8 mouse cellular contexts compared by ENCODE assay signal in genomic region chr11:70410297-70410643, GRCm38 (mm10). TPM values are rescaled to one million over a fixed set of nuclear protein-coding genes. Genes with fewer than 3 reads are reported as not detected.
DNase-seq lines count a peak whose midpoint lies in the region; ATAC-seq lines count a peak whose summit lies in the region.

No protein-coding gene starts in this region.

- H3K9ac ChIP-seq in neural tube, embryonic 11.5 days (ENCODE audit: low read length): peak overlapping the region; percentile 95; the same call in 1 of the 2 replicates
- peak overlapping the region; percentile 97; the same call in 1 of the 2 replicates for H3K9ac ChIP-seq in limb, embryonic 15.5 days
- no peak overlapping the region for H3K9ac ChIP-seq in stomach, embryonic 14.5 days (replicated peaks; ENCODE audit: low read depth, low read length)

- 0 out of 2 replicates have a peak overlapping the region, but pooled peaks have one; percentile 29 for H3K27ac ChIP-seq in neural tube, embryonic 11.5 days (ENCODE audit: low read depth, low read length)
- H3K27ac ChIP-seq in forebrain, embryonic 10.5 days: peak overlapping the region; percentile 96
- peak overlapping the region; percentile 82 for H3K27ac ChIP-seq in limb, embryonic 15.5 days
- H3K27ac ChIP-seq in stomach, embryonic 14.5 days (ENCODE audit: low read length): peak overlapping the region; percentile 33; the same call in 1 of the 2 replicates

- intact Hi-C loops in left cerebral cortex, postnatal 10 days (cut with DNase I): loop anchor here (10.0 kb wide), 1 partner anchor 345 kb away; no protein-coding TSS in a partner anchor

- peak overlapping the region; percentile 76 for H3K4me2 ChIP-seq in neural tube, embryonic 11.5 days (ENCODE audit: low read depth)
- peak overlapping the region; percentile 79 for H3K4me2 ChIP-seq in limb, embryonic 15.5 days
- peak overlapping the region; percentile 93 for H3K4me2 ChIP-seq in stomach, embryonic 14.5 days (replicated peaks; ENCODE audit: low read depth, low read length)

- 61% methylated on average over 6 of the region's 6 CpGs for WGBS in neural tube, embryonic 11.5 days
- 64% methylated on average over 6 of the region's 6 CpGs for WGBS in forebrain, embryonic 10.5 days
- 62% methylated on average over 6 of the region's 6 CpGs for WGBS in limb, embryonic 15.5 days
- 63% methylated on average over 6 of the region's 6 CpGs for WGBS in stomach, embryonic 14.5 days

- H3K36me3 ChIP-seq in neural tube, embryonic 11.5 days (ENCODE audit: control insufficient read depth, insufficient read depth, low read length): no peaks in the 10 kb centered on the region; the same call in 1 of the 2 replicates
- H3K36me3 ChIP-seq in forebrain, embryonic 10.5 days (replicated peaks): peaks cover 23% of the 10 kb centered on the region
- H3K36me3 ChIP-seq in limb, embryonic 15.5 days: peaks cover 9% of the 10 kb centered on the region
- H3K36me3 ChIP-seq in stomach, embryonic 14.5 days (ENCODE audit: control insufficient read depth, insufficient read depth, low read length): peaks cover 5% of the 10 kb centered on the region; the same call in 1 of the 2 replicates

- H3K4me1 ChIP-seq in neural tube, embryonic 11.5 days (ENCODE audit: control insufficient read depth, insufficient read depth, low read length): peaks cover 7% of the 10 kb centered on the region; the same call in 1 of the 2 replicates
- peaks cover 30% of the 10 kb centered on the region for H3K4me1 ChIP-seq in forebrain, embryonic 10.5 days
- H3K4me1 ChIP-seq in limb, embryonic 15.5 days: peaks cover 21% of the 10 kb centered on the region
- peaks cover 10% of the 10 kb centered on the region for H3K4me1 ChIP-seq in stomach, embryonic 14.5 days (ENCODE audit: control insufficient read depth, insufficient read depth, low read length)

- peak; percentile 65 for ATAC-seq in neural tube, embryonic 11.5 days (ENCODE audit: insufficient read depth, low FRiP score, low TSS enrichment)
- no peak for ATAC-seq in limb, embryonic 15.5 days (ENCODE audit: insufficient number of reproducible peaks, low FRiP score, low TSS enrichment, low read depth)
- no peak for ATAC-seq in stomach, embryonic 14.5 days (ENCODE audit: insufficient number of reproducible peaks, insufficient read depth, low FRiP score, low read depth)

- H3K27me3 ChIP-seq in neural tube, embryonic 11.5 days (ENCODE audit: control insufficient read depth, insufficient read depth, low read length): no peaks in the 10 kb centered on the region
- no peaks in the 10 kb centered on the region for H3K27me3 ChIP-seq in forebrain, embryonic 10.5 days (ENCODE audit: poor library complexity, severe bottlenecking)
- peaks cover 3% of the 10 kb centered on the region; the same call in 1 of the 2 replicates for H3K27me3 ChIP-seq in limb, embryonic 15.5 days
- H3K27me3 ChIP-seq in stomach, embryonic 14.5 days (ENCODE audit: control insufficient read depth, insufficient read depth, low read length): no peaks in the 10 kb centered on the region

- H3K9me3 ChIP-seq in neural tube, embryonic 11.5 days (ENCODE audit: control insufficient read depth, low read length): no peaks in the 10 kb centered on the region
- H3K9me3 ChIP-seq in forebrain, embryonic 10.5 days: no peaks in the 10 kb centered on the region
- no peaks in the 10 kb centered on the region for H3K9me3 ChIP-seq in limb, embryonic 15.5 days
- H3K9me3 ChIP-seq in stomach, embryonic 14.5 days (ENCODE audit: control insufficient read depth, low read depth, low read length): no peaks in the 10 kb centered on the region

- H3K4me3 ChIP-seq in neural tube, embryonic 11.5 days (ENCODE audit: low read depth, low read length): peak overlapping the region; percentile 100
- H3K4me3 ChIP-seq in forebrain, embryonic 10.5 days: peak overlapping the region; percentile 100
- H3K4me3 ChIP-seq in limb, embryonic 15.5 days: peak overlapping the region; percentile 98
- peak overlapping the region; percentile 97 for H3K4me3 ChIP-seq in stomach, embryonic 14.5 days (ENCODE audit: low read depth, low read length)

- no peak for DNase-seq in neural tube, embryonic 11.5 days (ENCODE audit: low spot score)
- no peak for DNase-seq in neural tube, embryonic 10.5 days (ENCODE audit: extremely low spot score, low spot score)
- no peak for DNase-seq in forebrain, embryonic 10.5 days (ENCODE audit: extremely low spot score, low spot score)
- no peak for DNase-seq in left cerebral cortex, postnatal 10 days (ENCODE audit: extremely low spot score in 1 of 2, low spot score in 2 of 2)
- no peak for DNase-seq in urinary bladder, adult 2 months (ENCODE audit: low spot score)
- no peak for DNase-seq in kidney, adult 18-20 months

RNA-seq across cellular contexts. Expression of gene Pelp1, which starts 0.4 kb away (rescaled TPM):
- polyA plus RNA-seq in neural tube, embryonic 11.5 days (2014; fragmentation: Nextera tagmentation; extraction: Ambion mirVana): 38.3 and 41.8 TPM in 2 replicates
- 56.2 and 58.8 TPM in 2 replicates for polyA plus RNA-seq in forebrain, embryonic 10.5 days (2016; fragmentation: Nextera tagmentation; extraction: Ambion mirVana)
- 31.7 and 33.7 TPM in 2 replicates for polyA plus RNA-seq in limb, embryonic 15.5 days (2015; fragmentation: Nextera tagmentation; extraction: Ambion mirVana)
- polyA plus RNA-seq in stomach, embryonic 14.5 days (2014; fragmentation: Nextera tagmentation; extraction: Ambion mirVana): 31.6 and 34.4 TPM in 2 replicates
- total RNA-seq in left cerebral cortex, postnatal 10 days (2021): 10 to 100 TPM; 48.1 to 48.6 TPM
- polyA plus RNA-seq in urinary bladder, adult 2 months (2012; rRNA removed): 11.1 and 15.3 TPM in 2 replicates

RNA-seq across cellular contexts. Expression of gene Arrb2, which starts 22.2 kb away (rescaled TPM):
- polyA plus RNA-seq in neural tube, embryonic 11.5 days (2014; fragmentation: Nextera tagmentation; extraction: Ambion mirVana): 24.2 and 31.0 TPM in 2 replicates
- polyA plus RNA-seq in forebrain, embryonic 10.5 days (2016; fragmentation: Nextera tagmentation; extraction: Ambion mirVana): 31.4 and 32.9 TPM in 2 replicates
- polyA plus RNA-seq in limb, embryonic 15.5 days (2015; fragmentation: Nextera tagmentation; extraction: Ambion mirVana): 19.6 and 22.2 TPM in 2 replicates
- 15.9 and 17.2 TPM in 2 replicates for polyA plus RNA-seq in stomach, embryonic 14.5 days (2014; fragmentation: Nextera tagmentation; extraction: Ambion mirVana)
- 10 to 100 TPM; 75.3 to 76.9 TPM for total RNA-seq in left cerebral cortex, postnatal 10 days (2021)
- 18.5 and 22.0 TPM in 2 replicates for polyA plus RNA-seq in urinary bladder, adult 2 months (2012; rRNA removed)

RNA-seq across cellular contexts. Expression of gene Med11, which starts 41.4 kb away (rescaled TPM):
- polyA plus RNA-seq in neural tube, embryonic 11.5 days (2014; fragmentation: Nextera tagmentation; extraction: Ambion mirVana): 39.1 and 41.6 TPM in 2 replicates
- 43.5 and 44.5 TPM in 2 replicates for polyA plus RNA-seq in forebrain, embryonic 10.5 days (2016; fragmentation: Nextera tagmentation; extraction: Ambion mirVana)
- 37.6 and 40.2 TPM in 2 replicates for polyA plus RNA-seq in limb, embryonic 15.5 days (2015; fragmentation: Nextera tagmentation; extraction: Ambion mirVana)
- polyA plus RNA-seq in stomach, embryonic 14.5 days (2014; fragmentation: Nextera tagmentation; extraction: Ambion mirVana): 48.6 and 49.8 TPM in 2 replicates
- total RNA-seq in left cerebral cortex, postnatal 10 days (2021): 10 to 100 TPM; 20.7 to 23.1 TPM
- 20.1 and 20.8 TPM in 2 replicates for polyA plus RNA-seq in urinary bladder, adult 2 months (2012; rRNA removed)

RNA-seq across cellular contexts. Expression of gene Zmynd15, which starts 49.0 kb away (rescaled TPM):
- polyA plus RNA-seq in neural tube, embryonic 11.5 days (2014; fragmentation: Nextera tagmentation; extraction: Ambion mirVana): 0.19 TPM in 1 of 2 replicates, not detected in the other
- 0.14 and 0.38 TPM in 2 replicates for polyA plus RNA-seq in forebrain, embryonic 10.5 days (2016; fragmentation: Nextera tagmentation; extraction: Ambion mirVana)
- polyA plus RNA-seq in limb, embryonic 15.5 days (2015; fragmentation: Nextera tagmentation; extraction: Ambion mirVana): 0.51 and 0.76 TPM in 2 replicates
- 0.39 and 0.50 TPM in 2 replicates for polyA plus RNA-seq in stomach, embryonic 14.5 days (2014; fragmentation: Nextera tagmentation; extraction: Ambion mirVana)
- 1 to 10 TPM; 1.0 to 1.1 TPM for total RNA-seq in left cerebral cortex, postnatal 10 days (2021)
- polyA plus RNA-seq in urinary bladder, adult 2 months (2012; rRNA removed): 3.9 and 4.4 TPM in 2 replicates

RNA-seq across cellular contexts. Expression of gene Cxcl16, which starts 49.5 kb away (rescaled TPM):
- polyA plus RNA-seq in neural tube, embryonic 11.5 days (2014; fragmentation: Nextera tagmentation; extraction: Ambion mirVana): 0.84 and 0.93 TPM in 2 replicates
- 0.40 and 0.47 TPM in 2 replicates for polyA plus RNA-seq in forebrain, embryonic 10.5 days (2016; fragmentation: Nextera tagmentation; extraction: Ambion mirVana)
- 5.3 and 6.8 TPM in 2 replicates for polyA plus RNA-seq in limb, embryonic 15.5 days (2015; fragmentation: Nextera tagmentation; extraction: Ambion mirVana)
- 7.8 and 8.6 TPM in 2 replicates for polyA plus RNA-seq in stomach, embryonic 14.5 days (2014; fragmentation: Nextera tagmentation; extraction: Ambion mirVana)
- under 1 TPM; 0.69 to 0.71 TPM for total RNA-seq in left cerebral cortex, postnatal 10 days (2021)
- 28.9 and 29.2 TPM in 2 replicates for polyA plus RNA-seq in urinary bladder, adult 2 months (2012; rRNA removed)

Comparison
In these comparisons a context has a peak if more than half of its experiments do, and no peak if none do; other contexts are left out.
1. H3K27ac ChIP-seq: peak in every context shown above with its lines; median percentile 96 in forebrain, embryonic 10.5 days; 82 in limb, embryonic 15.5 days; 33 in stomach, embryonic 14.5 days; 29 in neural tube, embryonic 11.5 days.